Mouse (Mus musculus): ENCODE data around the gene Ewsr1. TPM values are rescaled to one million over a fixed set of nuclear protein-coding genes. Genes with fewer than 3 reads are reported as not detected.

Gene Ewsr1
- polyA plus RNA-seq (2015; fragmentation: Nextera tagmentation; extraction: Ambion mirVana) = 435 and 450 TPM in 2 replicates

- Histone ChIP-seq H3K27ac (replicated peaks) (peak within 1 kb of the TSS; percentile 98), H3K4me3 (peak within 1 kb of the TSS; percentile 100), H3K4me1 (peaks cover 40% of the 10 kb centered on the region), H3K27me3 (replicated peaks) (no peaks in the 10 kb centered on the region), H3K9ac (peak within 1 kb of the TSS; percentile 100), H3K36me3 (peaks cover 21% of the 10 kb centered on the region), H3K9me3 (no peaks in the 10 kb centered on the region), H3K4me2 (peak within 1 kb of the TSS; percentile 90)
- WGBS = under 1% methylated on average over 92 of the region's 92 CpGs
- ATAC-seq (ENCODE audit: extremely low read depth, insufficient number of reproducible peaks, low FRiP score, low TSS enrichment) = peak; percentile 81
Observed at GRCm38 (mm10) chr11:5098736-5099542, at the start of gene Ewsr1, which contains the start of gene Rhbdd3. Gene Ewsr1 (minus strand): TSS chr11:5099266. Gene Rhbdd3 (plus strand): TSS chr11:5098926.

GRCm38 (mm10) chr11:5145600-5145999 is 46.5 kb upstream of the Ewsr1 start:
- Histone ChIP-seq H3K4me1 (peaks cover 25% of the 10 kb centered on the region), H3K4me2 (no peak overlapping the region), H3K9me3 (no peaks in the 10 kb centered on the region), H3K9ac (no peak overlapping the region), H3K4me3 (no peak overlapping the region), H3K36me3 (no peaks in the 10 kb centered on the region), H3K27me3 (replicated peaks) (peaks cover 11% of the 10 kb centered on the region; the same call in 1 of the 2 replicates), H3K27ac (replicated peaks) (no peak overlapping the region)
- no peak for ATAC-seq (ENCODE audit: extremely low read depth, insufficient number of reproducible peaks, low FRiP score, low TSS enrichment)
- 71% methylated on average over 3 of the region's 3 CpGs for WGBS

GRCm38 (mm10) chr11:5141965-5142364 is 42.9 kb upstream of the Ewsr1 start:
- H3K36me3 ChIP-seq = no peaks in the 10 kb centered on the region
- 88% methylated on average over 2 of the region's 2 CpGs for WGBS

GRCm38 (mm10) chr11:5141252-5141651 is 42.2 kb upstream of the Ewsr1 start:
- Histone ChIP-seq H3K27ac (replicated peaks) (peak overlapping the region; percentile 82), H3K9ac (peak overlapping the region; percentile 15; the same call in 1 of the 2 replicates), H3K4me1 (peaks cover 21% of the 10 kb centered on the region), H3K4me3 (no peak overlapping the region), H3K36me3 (no peaks in the 10 kb centered on the region), H3K4me2 (0 out of 2 replicates have a peak overlapping the region, but pooled peaks have one; percentile 9), H3K9me3 (no peaks in the 10 kb centered on the region), H3K27me3 (replicated peaks) (no peaks in the 10 kb centered on the region)
- no peak for ATAC-seq (ENCODE audit: extremely low read depth, insufficient number of reproducible peaks, low FRiP score, low TSS enrichment)
- WGBS = 35% methylated on average over 5 of the region's 5 CpGs

More at GRCm38 (mm10) chr11:5141965-5142364, 42.9 kb upstream of the Ewsr1 start:
- Histone ChIP-seq H3K27me3 (replicated peaks) (no peaks in the 10 kb centered on the region), H3K4me2 (no peak overlapping the region), H3K9ac (no peak overlapping the region), H3K9me3 (no peaks in the 10 kb centered on the region), H3K4me3 (no peak overlapping the region), H3K27ac (replicated peaks) (no peak overlapping the region), H3K4me1 (peaks cover 21% of the 10 kb centered on the region)
- ATAC-seq (ENCODE audit: extremely low read depth, insufficient number of reproducible peaks, low FRiP score, low TSS enrichment) = no peak

- Histone ChIP-seq H3K4me3 (no peak overlapping the region), H3K9me3 (no peaks in the 10 kb centered on the region), H3K36me3 (no peaks in the 10 kb centered on the region), H3K4me1 (peaks cover 25% of the 10 kb centered on the region), H3K27ac (replicated peaks) (peak overlapping the region; percentile 82), H3K9ac (peak overlapping the region; percentile 33; the same call in 1 of the 2 replicates), H3K4me2 (peak overlapping the region; percentile 19; the same call in 1 of the 2 replicates), H3K27me3 (replicated peaks) (no peaks in the 10 kb centered on the region)
- peak; percentile 56; the same call in 1 of the 2 replicates for ATAC-seq (ENCODE audit: extremely low read depth, insufficient number of reproducible peaks, low FRiP score, low TSS enrichment)
- 12% methylated on average over 8 of the region's 8 CpGs for WGBS
Observed at GRCm38 (mm10) chr11:5140619-5141018, 41.6 kb upstream of the Ewsr1 start.

- Histone ChIP-seq H3K27me3 (replicated peaks) (no peaks in the 10 kb centered on the region), H3K9me3 (no peaks in the 10 kb centered on the region), H3K4me1 (peaks cover 25% of the 10 kb centered on the region), H3K9ac (no peak overlapping the region), H3K4me2 (no peak overlapping the region), H3K4me3 (no peak overlapping the region), H3K36me3 (no peaks in the 10 kb centered on the region), H3K27ac (replicated peaks) (no peak overlapping the region)
- no peak for ATAC-seq (ENCODE audit: extremely low read depth, insufficient number of reproducible peaks, low FRiP score, low TSS enrichment)
- WGBS = 79% methylated on average over 9 of the region's 9 CpGs
Observed at GRCm38 (mm10) chr11:5139372-5139771, 40.3 kb upstream of the Ewsr1 start.

GRCm38 (mm10) chr11:5138642-5139041 is 39.6 kb upstream of the Ewsr1 start:
- ATAC-seq (ENCODE audit: extremely low read depth, insufficient number of reproducible peaks, low FRiP score, low TSS enrichment) = no peak
- Histone ChIP-seq H3K4me1 (peaks cover 25% of the 10 kb centered on the region), H3K36me3 (no peaks in the 10 kb centered on the region), H3K9me3 (no peaks in the 10 kb centered on the region), H3K9ac (no peak overlapping the region), H3K4me2 (no peak overlapping the region), H3K27ac (replicated peaks) (no peak overlapping the region), H3K4me3 (no peak overlapping the region), H3K27me3 (replicated peaks) (no peaks in the 10 kb centered on the region)
- 64% methylated on average over 2 of the region's 2 CpGs for WGBS

- H3K4me1 ChIP-seq = peaks cover 19% of the 10 kb centered on the region
- H3K9ac ChIP-seq = peak overlapping the region; percentile 44; the same call in 1 of the 2 replicates
- no peak overlapping the region for H3K27ac ChIP-seq (replicated peaks)
- H3K4me2 ChIP-seq = no peak overlapping the region
- no peaks in the 10 kb centered on the region for H3K27me3 ChIP-seq (replicated peaks)
- WGBS = 64% methylated on average over 11 of the region's 11 CpGs
- no peak for ATAC-seq (ENCODE audit: extremely low read depth, insufficient number of reproducible peaks, low FRiP score, low TSS enrichment)
- no peaks in the 10 kb centered on the region for H3K9me3 ChIP-seq
- H3K36me3 ChIP-seq = no peaks in the 10 kb centered on the region
- no peak overlapping the region for H3K4me3 ChIP-seq
Observed at GRCm38 (mm10) chr11:5135914-5136313, 36.8 kb upstream of the Ewsr1 start.

- H3K27me3 ChIP-seq (replicated peaks) = no peaks in the 10 kb centered on the region
- ATAC-seq (ENCODE audit: extremely low read depth, insufficient number of reproducible peaks, low FRiP score, low TSS enrichment) = no peak
- 67% methylated on average over 4 of the region's 4 CpGs for WGBS
Observed at GRCm38 (mm10) chr11:5132751-5133150, 33.7 kb upstream of the Ewsr1 start.

GRCm38 (mm10) chr11:5130111-5130665 is 31.1 kb upstream of the Ewsr1 start:
- no peak overlapping the region for H3K27ac ChIP-seq (replicated peaks)
- no peak overlapping the region for H3K4me3 ChIP-seq
- H3K4me2 ChIP-seq = no peak overlapping the region
- 63% methylated on average over 4 of the region's 4 CpGs for WGBS
- no peaks in the 10 kb centered on the region for H3K27me3 ChIP-seq (replicated peaks)
- no peaks in the 10 kb centered on the region for H3K36me3 ChIP-seq
- H3K9ac ChIP-seq = no peak overlapping the region
- H3K4me1 ChIP-seq = peaks cover 13% of the 10 kb centered on the region
- H3K9me3 ChIP-seq = no peaks in the 10 kb centered on the region
- ATAC-seq (ENCODE audit: extremely low read depth, insufficient number of reproducible peaks, low FRiP score, low TSS enrichment) = no peak; the same call in 1 of the 2 replicates

More at GRCm38 (mm10) chr11:5132751-5133150, 33.7 kb upstream of the Ewsr1 start:
- H3K9me3 ChIP-seq = no peaks in the 10 kb centered on the region
- H3K27ac ChIP-seq (replicated peaks) = no peak overlapping the region
- no peaks in the 10 kb centered on the region for H3K36me3 ChIP-seq
- no peak overlapping the region for H3K9ac ChIP-seq
- no peak overlapping the region for H3K4me3 ChIP-seq
- peaks cover 15% of the 10 kb centered on the region for H3K4me1 ChIP-seq
- H3K4me2 ChIP-seq = no peak overlapping the region

GRCm38 (mm10) chr11:5129035-5129480 is 30.0 kb upstream of the Ewsr1 start:
- H3K9ac ChIP-seq = no peak overlapping the region
- 60% methylated on average over 5 of the region's 5 CpGs for whole genome bisulfite sequencing
- ATAC-seq (ENCODE audit: extremely low read depth, insufficient number of reproducible peaks, low FRiP score, low TSS enrichment) = no peak

More at GRCm38 (mm10) chr11:5129035-5129480, 30.0 kb upstream of the Ewsr1 start:
- Histone ChIP-seq H3K27ac (replicated peaks) (no peak overlapping the region), H3K4me2 (no peak overlapping the region), H3K27me3 (replicated peaks) (no peaks in the 10 kb centered on the region), H3K4me3 (no peak overlapping the region), H3K4me1 (peaks cover 13% of the 10 kb centered on the region), H3K9me3 (no peaks in the 10 kb centered on the region), H3K36me3 (no peaks in the 10 kb centered on the region)
